Mouse (Mus musculus): ENCODE measurements around the gene Ptgs1. TPM values are rescaled to one million over a fixed set of nuclear protein-coding genes. Genes with fewer than 3 reads are reported as not detected.
"Not testable (repeated sequence)": the region's sequence is repeated elsewhere in the genome, so short reads cannot be mapped to it uniquely, and the experiment has no call there.

The Ptgs1 gene
- not detected in 2 replicates for total RNA-seq (2014; fragmentation: Nextera tagmentation)
- total RNA-seq (2017): 0.66 and 0.70 TPM in 2 replicates
- polyA plus RNA-seq (2012): 0.13 TPM in 1 of 2 replicates, not detected in the other

DNA sequence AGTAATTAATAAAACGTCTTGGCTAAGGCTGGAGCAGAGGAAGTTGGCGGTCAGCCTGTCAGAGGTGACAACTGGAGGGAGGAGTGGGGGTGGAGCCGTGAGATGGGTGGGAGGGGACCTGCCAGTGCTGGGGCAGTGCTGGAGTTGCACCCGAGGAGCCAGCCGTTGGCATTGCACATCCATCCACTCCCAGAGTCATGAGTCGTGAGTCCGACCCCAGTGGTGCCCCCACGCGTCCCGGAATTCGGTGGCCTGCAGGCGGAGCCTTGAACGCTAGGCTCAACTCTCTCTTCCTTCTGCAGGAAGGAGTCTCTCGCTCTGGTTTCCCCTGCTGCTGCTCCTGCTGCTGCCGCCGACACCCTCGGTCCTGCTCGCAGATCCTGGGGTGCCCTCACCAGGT lies at the start of gene Ptgs1:
Gene Ptgs1 (plus strand): TSS at position 61 of the 400 bp plus-strand sequence.
- H3K9me3 ChIP-seq (replicated peaks): no peaks in the 10 kb centered on the region
- DNase-seq (ENCODE audit: low spot score) (no peak), ATAC-seq (ENCODE audit: extremely low read depth, insufficient number of reproducible peaks, low FRiP score, poor library complexity, severe bottlenecking) (no peak)
- H3K36me3 ChIP-seq (replicated peaks): no peaks in the 10 kb centered on the region
- no peak within 1 kb of the TSS for H3K4me3 ChIP-seq (ENCODE audit: low read depth, low read length)
- H3K4me1 ChIP-seq (ENCODE audit: insufficient read depth, low read depth, low read length): no peaks in the 10 kb centered on the region
- TF ChIP-seq POLR2AphosphoS5 (IDR thresholded peaks at IDR 0.05; ENCODE audit: insufficient replicate concordance, low read depth, low read length): no peak
- no peak for TF ChIP-seq GATA1 (IDR thresholded peaks at IDR 0.05; ENCODE audit: borderline replicate concordance, low read length)
- TF ChIP-seq CTCF (IDR thresholded peaks at IDR 0.05; ENCODE audit: low read depth, low read length): no peak
- no peak for TF ChIP-seq GATA2 (IDR thresholded peaks at IDR 0.05; ENCODE audit: borderline replicate concordance, low read depth, low read length)
- no peak for TF ChIP-seq TAL1 (conservative IDR thresholded peaks at IDR 0.05; ENCODE audit: low read depth, low read length)
- H3K27me3 ChIP-seq (ENCODE audit: insufficient read depth, low read length): peaks cover 25% of the 10 kb centered on the region

DNA sequence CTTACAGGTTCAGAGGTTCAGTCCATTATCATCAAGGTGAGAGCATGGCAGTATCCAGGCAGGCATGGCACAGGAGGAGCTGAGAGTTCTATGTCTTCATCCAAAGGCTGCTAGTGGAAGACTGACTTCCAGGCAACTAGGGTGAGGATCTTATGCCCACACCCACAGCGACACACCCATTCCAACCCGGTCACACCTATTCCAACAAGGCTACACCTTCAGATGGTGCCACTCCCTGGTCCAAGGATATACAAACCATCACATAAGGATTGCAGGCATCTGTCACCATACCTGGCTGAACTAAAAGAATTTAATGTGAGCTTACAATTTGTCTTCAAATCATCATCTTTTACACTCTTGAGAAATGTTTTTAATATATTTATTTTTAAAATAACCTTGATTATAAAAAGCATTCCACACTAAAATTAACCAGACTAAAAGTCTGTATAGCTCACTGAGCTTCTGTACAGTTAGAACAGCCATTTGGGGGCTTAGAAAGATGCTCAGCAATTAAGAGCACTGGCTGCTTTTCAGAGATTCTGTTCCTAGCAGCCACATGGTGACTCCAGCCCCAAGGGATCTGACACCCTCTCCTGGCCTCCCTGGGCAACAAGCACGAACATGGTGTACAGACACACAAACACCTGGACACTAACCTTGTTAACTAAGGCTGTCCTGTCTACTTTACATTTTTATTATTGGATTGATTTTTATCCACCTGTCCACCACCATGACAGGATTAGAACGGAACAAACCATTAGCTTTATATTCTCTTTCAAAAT lies 48.4 kb upstream of the Ptgs1 start:
- not testable (repeated sequence) for H3K27me3 ChIP-seq (ENCODE audit: insufficient read depth, low read length); ATAC-seq (ENCODE audit: extremely low read depth, insufficient number of reproducible peaks, low FRiP score, poor library complexity, severe bottlenecking); H3K4me1 ChIP-seq (ENCODE audit: insufficient read depth, low read depth, low read length); H3K4me3 ChIP-seq (ENCODE audit: low read depth, low read length); H3K9me3 ChIP-seq (replicated peaks); DNase-seq (ENCODE audit: low spot score)
- peaks cover 73% of the 10 kb centered on the region for H3K36me3 ChIP-seq (replicated peaks)

DNA sequence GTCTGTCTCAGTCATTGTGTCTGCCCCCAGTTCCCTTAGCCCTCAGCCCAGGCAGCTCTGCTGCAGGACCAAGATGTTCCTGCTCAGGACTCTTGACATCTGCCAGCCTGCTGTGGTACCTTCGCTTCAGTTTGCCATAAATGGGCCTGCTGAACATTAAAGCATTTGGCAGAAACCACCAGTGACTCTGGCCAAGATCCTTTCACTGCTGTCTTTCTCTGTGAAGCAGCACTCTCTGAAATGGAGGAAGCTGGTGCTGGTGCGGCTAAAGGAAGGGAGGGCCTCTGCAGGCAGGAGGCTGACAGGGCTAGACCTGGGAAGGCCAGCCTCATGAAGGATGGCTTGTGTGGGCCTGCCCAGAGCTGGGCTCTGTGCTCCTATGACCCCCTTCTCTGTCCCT lies 46.9 kb upstream of the Ptgs1 start:
- Histone ChIP-seq H3K27me3 (ENCODE audit: insufficient read depth, low read length) (no peaks in the 10 kb centered on the region), H3K4me1 (ENCODE audit: insufficient read depth, low read depth, low read length) (no peaks in the 10 kb centered on the region; the same call in 1 of the 2 replicates), H3K4me3 (ENCODE audit: low read depth, low read length) (no peak overlapping the region), H3K9me3 (replicated peaks) (no peaks in the 10 kb centered on the region), H3K36me3 (replicated peaks) (peaks cover 61% of the 10 kb centered on the region)
- TF ChIP-seq TAL1 (conservative IDR thresholded peaks at IDR 0.05; ENCODE audit: low read depth, low read length) (no peak), CTCF (IDR thresholded peaks at IDR 0.05; ENCODE audit: low read depth, low read length) (no peak), POLR2AphosphoS5 (IDR thresholded peaks at IDR 0.05; ENCODE audit: insufficient replicate concordance, low read depth, low read length) (no peak), GATA1 (IDR thresholded peaks at IDR 0.05; ENCODE audit: borderline replicate concordance, low read length) (no peak), GATA2 (IDR thresholded peaks at IDR 0.05; ENCODE audit: borderline replicate concordance, low read depth, low read length) (no peak)
- DNase-seq (ENCODE audit: low spot score) (no peak), ATAC-seq (ENCODE audit: extremely low read depth, insufficient number of reproducible peaks, low FRiP score, poor library complexity, severe bottlenecking) (no peak)

DNA sequence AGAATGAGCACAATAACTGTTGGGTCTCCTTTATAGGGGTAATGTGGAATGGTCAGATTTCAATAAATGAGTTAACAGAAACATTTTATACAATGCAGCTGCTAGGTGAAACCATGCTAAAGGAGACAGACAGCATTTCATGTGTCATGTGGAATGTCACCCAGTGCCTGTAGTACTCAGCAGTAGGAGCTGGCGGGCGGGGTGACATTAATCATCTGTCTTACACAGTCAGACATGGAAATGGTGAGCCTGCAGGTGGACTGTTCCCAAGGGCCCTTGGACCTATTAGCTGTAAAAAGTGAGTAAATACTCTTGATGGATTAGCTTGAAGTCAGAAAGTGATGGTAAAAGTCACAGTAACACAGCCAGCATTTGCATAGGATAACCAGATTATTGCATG lies 46.0 kb upstream of the Ptgs1 start:
- ATAC-seq (ENCODE audit: extremely low read depth, insufficient number of reproducible peaks, low FRiP score, poor library complexity, severe bottlenecking) (no peak), DNase-seq (ENCODE audit: low spot score) (no peak)
- H3K4me1 ChIP-seq (ENCODE audit: insufficient read depth, low read depth, low read length): no peaks in the 10 kb centered on the region; the same call in 1 of the 2 replicates
- TF ChIP-seq POLR2AphosphoS5 (IDR thresholded peaks at IDR 0.05; ENCODE audit: insufficient replicate concordance, low read depth, low read length): no peak
- no peak for TF ChIP-seq GATA2 (IDR thresholded peaks at IDR 0.05; ENCODE audit: borderline replicate concordance, low read depth, low read length)
- no peak for TF ChIP-seq CTCF (IDR thresholded peaks at IDR 0.05; ENCODE audit: low read depth, low read length)
- no peak for TF ChIP-seq GATA1 (IDR thresholded peaks at IDR 0.05; ENCODE audit: borderline replicate concordance, low read length)
- no peak for TF ChIP-seq TAL1 (conservative IDR thresholded peaks at IDR 0.05; ENCODE audit: low read depth, low read length)
- H3K9me3 ChIP-seq (replicated peaks): no peaks in the 10 kb centered on the region
- H3K36me3 ChIP-seq (replicated peaks): peaks cover 57% of the 10 kb centered on the region
- H3K4me3 ChIP-seq (ENCODE audit: low read depth, low read length): no peak overlapping the region
- no peaks in the 10 kb centered on the region for H3K27me3 ChIP-seq (ENCODE audit: insufficient read depth, low read length)

DNA sequence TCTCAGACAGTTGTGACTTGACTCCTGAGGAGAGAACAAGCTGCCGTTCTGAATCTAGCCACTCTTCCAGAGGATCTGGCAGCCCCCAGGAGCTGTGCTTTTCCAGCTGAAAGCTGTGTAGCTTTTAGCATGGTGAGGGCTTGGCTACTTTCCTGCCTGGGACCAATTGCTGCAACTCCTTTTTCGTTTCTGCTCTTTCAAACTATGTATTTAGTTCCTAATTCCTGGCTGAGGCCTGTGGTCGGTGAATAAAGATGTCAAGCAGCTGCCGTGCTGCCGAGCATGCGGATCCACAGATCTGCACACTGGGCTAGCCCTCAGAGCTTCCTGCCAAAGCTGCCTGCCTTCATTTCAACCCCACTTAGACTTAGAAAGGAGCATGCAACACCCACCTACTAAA lies 45.4 kb upstream of the Ptgs1 start:
- Histone ChIP-seq H3K36me3 (replicated peaks) (peaks cover 55% of the 10 kb centered on the region), H3K27me3 (ENCODE audit: insufficient read depth, low read length) (no peaks in the 10 kb centered on the region), H3K4me3 (ENCODE audit: low read depth, low read length) (no peak overlapping the region), H3K9me3 (replicated peaks) (no peaks in the 10 kb centered on the region), H3K4me1 (ENCODE audit: insufficient read depth, low read depth, low read length) (no peaks in the 10 kb centered on the region; the same call in 1 of the 2 replicates)
- TF ChIP-seq GATA2 (IDR thresholded peaks at IDR 0.05; ENCODE audit: borderline replicate concordance, low read depth, low read length): no peak
- no peak for ATAC-seq (ENCODE audit: extremely low read depth, insufficient number of reproducible peaks, low FRiP score, poor library complexity, severe bottlenecking)
- DNase-seq (ENCODE audit: low spot score): no peak

DNA sequence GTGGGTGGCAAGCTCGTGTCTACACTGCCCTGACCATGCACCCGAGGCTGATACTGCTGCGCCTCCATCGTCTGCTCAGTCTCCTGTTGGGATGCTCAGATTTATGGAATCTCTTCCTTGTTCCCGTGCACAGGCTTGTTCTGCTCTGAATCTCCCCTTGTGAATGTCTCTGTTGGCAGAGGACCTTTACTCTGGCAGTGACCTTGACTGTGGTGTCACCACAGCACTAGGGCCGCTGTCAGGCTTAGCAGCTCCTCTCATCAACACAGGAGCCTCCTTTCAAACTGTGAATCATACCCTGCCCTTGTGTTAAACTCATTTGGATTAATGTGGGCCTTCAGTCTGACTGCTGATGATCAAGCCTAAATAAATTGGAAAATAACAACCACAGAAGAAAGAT lies 41.0 kb upstream of the Ptgs1 start:
- H3K27me3 ChIP-seq (ENCODE audit: insufficient read depth, low read length); ATAC-seq (ENCODE audit: extremely low read depth, insufficient number of reproducible peaks, low FRiP score, poor library complexity, severe bottlenecking); DNase-seq (ENCODE audit: low spot score); H3K4me1 ChIP-seq (ENCODE audit: insufficient read depth, low read depth, low read length); H3K4me3 ChIP-seq (ENCODE audit: low read depth, low read length); H3K9me3 ChIP-seq (replicated peaks): not testable (repeated sequence)
- peaks cover 58% of the 10 kb centered on the region for H3K36me3 ChIP-seq (replicated peaks)
